Mouse (Mus musculus) retina, postnatal 7 days (tissue): ENCODE measurements at regions not wholly inside any gene's neighbourhood (a gene's known extent, or its start where the extent isn't known, plus 50 kb on each side); places are given as distances from the start of the nearest gene placed in this dataset.

Experiments
- DNase-seq: peaks from one replicate; pipeline ENCODE4 v3.0.0-alpha.2; 2012; ENCODE audit warnings: low read depth, low spot score

- no peak for DNase-seq
Measured at GRCm38 (mm10) chr14:92958138-92958537, 932.3 kb downstream of the Pcdh9 start.

GRCm38 (mm10) chr14:92955485-92955884 is 935.0 kb downstream of the Pcdh9 start:
- no peak for DNase-seq

GRCm38 (mm10) chr14:92907623-92908045 is 982.8 kb downstream of the Pcdh9 start:
- peak; percentile 13 for DNase-seq

- no peak for DNase-seq
Measured at GRCm38 (mm10) chr14:92874548-92874947, 1015.9 kb downstream of the Pcdh9 start.

GRCm38 (mm10) chr14:92866462-92866861 is 1024.0 kb downstream of the Pcdh9 start:
- no peak for DNase-seq

- DNase-seq: no peak
Measured at GRCm38 (mm10) chr14:92862942-92863341, 1027.5 kb downstream of the Pcdh9 start.

- no peak for DNase-seq
Measured at GRCm38 (mm10) chr14:92860723-92861122, 1029.8 kb downstream of the Pcdh9 start.

GRCm38 (mm10) chr14:92833646-92834045 is 1056.8 kb downstream of the Pcdh9 start:
- no peak for DNase-seq

- no peak for DNase-seq
Measured at GRCm38 (mm10) chr14:92829171-92829570, 1061.3 kb downstream of the Pcdh9 start.

GRCm38 (mm10) chr14:92826576-92827284 is 1063.7 kb downstream of the Pcdh9 start:
- DNase-seq: no peak

GRCm38 (mm10) chr14:92820061-92820460 is 1070.4 kb downstream of the Pcdh9 start:
- DNase-seq: no peak
